Mouse (Mus musculus): Measurements from ENCODE around the gene P2rx1. TPM values are rescaled to one million over a fixed set of nuclear protein-coding genes. Genes with fewer than 3 reads are reported as not detected.

The P2rx1 gene
- total and polyA plus RNA-seq, 2 experiments from 2014 or later: 0.16 to 0.55 TPM

DNA sequence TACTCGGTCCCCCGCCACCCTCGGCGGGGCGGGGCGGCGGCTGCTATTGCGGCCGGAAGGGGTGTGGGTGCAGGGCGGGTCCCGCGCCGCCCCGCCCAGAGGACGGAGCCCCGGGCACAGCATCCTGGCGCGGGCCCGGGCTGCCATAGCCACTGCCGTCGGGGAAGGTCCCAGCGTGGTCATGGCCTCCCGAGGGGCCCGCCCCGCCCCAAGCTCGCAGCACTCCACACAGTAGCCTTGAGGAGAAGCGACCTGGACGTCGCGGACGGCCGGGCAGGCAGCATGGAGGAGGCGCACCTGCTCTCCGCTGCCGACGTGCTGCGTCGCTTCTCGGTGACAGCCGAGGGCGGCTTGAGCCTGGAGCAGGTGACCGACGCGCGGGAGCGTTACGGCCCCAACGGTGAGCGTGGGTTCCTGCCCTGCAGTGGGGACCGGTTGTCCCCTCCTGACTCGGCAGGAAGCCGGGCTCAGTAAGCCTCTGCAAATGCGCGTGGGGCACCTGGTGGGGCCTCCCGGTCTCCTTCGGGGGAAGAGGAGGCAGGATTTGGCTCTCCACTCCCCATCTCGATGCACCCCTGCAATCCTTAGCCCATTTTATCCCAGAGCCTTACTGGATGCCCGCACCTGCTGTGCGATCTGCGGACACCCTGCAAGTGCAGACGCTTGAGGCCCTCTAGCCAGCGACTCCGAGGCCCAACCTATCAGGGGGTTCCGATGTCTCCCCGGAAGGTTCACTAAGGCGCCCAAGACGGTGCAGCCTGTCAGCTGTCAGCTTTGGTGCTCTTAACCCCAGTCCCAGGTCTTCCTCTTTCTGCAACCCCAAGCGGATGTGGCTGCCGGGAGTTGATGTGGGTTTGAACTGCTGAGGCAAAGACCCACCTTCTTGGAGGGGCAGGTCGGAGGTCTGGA lies 37.6 kb upstream of the P2rx1 start, which contains the start of gene Atp2a3:
Gene Atp2a3, plus strand, starts transcription at position 98 of the 909 bp plus-strand sequence.
- H3K27me3 ChIP-seq (ENCODE audit: insufficient read depth, low read length): peaks cover 35% of the 10 kb centered on the region
- H3K9me3 ChIP-seq (ENCODE audit: low read length): no peaks in the 10 kb centered on the region
- peak within 1 kb of the TSS; percentile 23 for H3K4me3 ChIP-seq (ENCODE audit: low read depth, low read length)
- ATAC-seq (ENCODE audit: low FRiP score): no peak
- DNase-seq (ENCODE audit: low spot score): no peak
- no peak for TF ChIP-seq CTCF (IDR thresholded peaks at IDR 0.05)
- no peak within 1 kb of the TSS for H3K9ac ChIP-seq (replicated peaks; ENCODE audit: low read length, poor library complexity, severe bottlenecking)
- 4% methylated on average over 66 of the region's 70 CpGs for WGBS
- peak within 1 kb of the TSS; percentile 41 for H3K4me2 ChIP-seq (ENCODE audit: low read depth, low read length, poor library complexity, severe bottlenecking)
- H3K4me1 ChIP-seq (ENCODE audit: insufficient read depth, low read length): 0 out of 2 replicates have a peak, but pooled peaks cover 6% of the 10 kb centered on the region
- H3K36me3 ChIP-seq (ENCODE audit: insufficient read depth, low read length): no peaks in the 10 kb centered on the region
- H3K27ac ChIP-seq (ENCODE audit: low read depth, low read length): no peak within 1 kb of the TSS

DNA sequence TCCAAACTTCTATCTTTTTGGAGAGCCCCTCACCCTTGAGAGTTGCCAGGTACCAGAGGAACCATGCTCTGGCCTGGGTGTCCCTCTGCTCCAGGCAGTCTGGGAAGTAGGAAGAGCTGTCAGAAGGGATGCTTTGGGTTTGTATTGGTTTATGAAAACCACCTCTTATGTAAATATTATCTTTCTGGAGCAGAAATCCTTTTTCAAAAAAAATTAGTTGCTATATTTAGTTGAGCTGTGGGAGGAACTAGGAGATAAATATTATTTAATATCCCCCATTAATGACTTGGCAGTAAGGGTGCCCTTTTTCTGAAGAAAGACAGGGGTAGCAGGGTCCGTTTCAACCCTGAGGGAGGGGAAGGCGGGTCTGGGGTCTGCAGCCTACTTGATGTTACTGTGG lies 36.5 kb upstream of the P2rx1 start:
- H3K4me3 ChIP-seq (ENCODE audit: low read depth, low read length): no peak overlapping the region
- H3K27ac ChIP-seq (ENCODE audit: low read depth, low read length): no peak overlapping the region
- no peak for TF ChIP-seq CTCF (IDR thresholded peaks at IDR 0.05)
- no peak for ATAC-seq (ENCODE audit: low FRiP score)
- DNase-seq (ENCODE audit: low spot score): no peak
- H3K9ac ChIP-seq (replicated peaks; ENCODE audit: low read length, poor library complexity, severe bottlenecking): no peak overlapping the region
- H3K9me3 ChIP-seq (ENCODE audit: low read length): no peaks in the 10 kb centered on the region
- H3K36me3 ChIP-seq (ENCODE audit: insufficient read depth, low read length): no peaks in the 10 kb centered on the region
- no peak overlapping the region for H3K4me2 ChIP-seq (ENCODE audit: low read depth, low read length, poor library complexity, severe bottlenecking)
- 87% methylated on average over 2 of the region's 2 CpGs for WGBS
- peaks cover 35% of the 10 kb centered on the region for H3K27me3 ChIP-seq (ENCODE audit: insufficient read depth, low read length)
- H3K4me1 ChIP-seq (ENCODE audit: insufficient read depth, low read length): 0 out of 2 replicates have a peak, but pooled peaks cover 6% of the 10 kb centered on the region

DNA sequence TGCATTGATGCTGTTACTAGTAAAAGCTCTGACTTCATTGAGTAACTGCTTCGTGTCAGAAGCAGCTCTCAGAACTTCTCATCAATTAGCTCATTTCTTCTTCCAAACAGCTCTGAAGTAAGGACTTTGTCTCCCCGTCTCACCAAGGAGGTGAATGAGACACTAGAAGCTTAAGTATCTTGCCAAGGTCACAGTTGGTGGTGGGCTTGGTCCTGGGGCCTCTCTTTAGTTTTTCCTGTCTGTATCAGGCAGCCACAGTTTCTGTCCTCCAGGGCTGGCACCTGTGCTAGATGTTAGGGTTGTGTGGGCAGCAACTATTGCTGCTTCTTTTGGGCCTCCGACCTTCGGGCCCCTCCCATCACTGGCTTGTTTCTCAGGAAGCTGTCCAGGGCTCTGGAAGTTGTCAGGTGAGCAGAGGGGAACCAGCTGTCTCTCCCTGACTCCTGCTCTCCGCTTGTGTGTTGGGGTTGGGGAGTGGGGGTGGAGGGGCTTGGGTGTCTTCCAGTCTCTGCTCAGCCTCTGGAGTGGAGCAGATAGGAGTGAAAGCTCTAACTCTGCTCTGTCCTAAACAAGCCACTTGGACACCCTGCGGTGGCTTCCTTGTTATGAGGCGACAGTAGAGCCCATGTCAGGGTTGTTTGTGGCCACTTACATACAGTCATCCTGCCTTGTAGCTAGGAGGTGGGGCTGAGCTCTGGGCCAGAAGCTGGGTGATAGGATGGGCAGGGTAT lies 35.7 kb upstream of the P2rx1 start:
- DNase-seq (ENCODE audit: low spot score) (no peak), ATAC-seq (ENCODE audit: low FRiP score) (no peak)
- Histone ChIP-seq H3K27me3 (ENCODE audit: insufficient read depth, low read length) (peaks cover 35% of the 10 kb centered on the region), H3K9ac (replicated peaks; ENCODE audit: low read length, poor library complexity, severe bottlenecking) (no peak overlapping the region), H3K27ac (ENCODE audit: low read depth, low read length) (no peak overlapping the region), H3K4me1 (ENCODE audit: insufficient read depth, low read length) (0 out of 2 replicates have a peak, but pooled peaks cover 6% of the 10 kb centered on the region), H3K4me3 (ENCODE audit: low read depth, low read length) (no peak overlapping the region), H3K4me2 (ENCODE audit: low read depth, low read length, poor library complexity, severe bottlenecking) (no peak overlapping the region), H3K36me3 (ENCODE audit: insufficient read depth, low read length) (no peaks in the 10 kb centered on the region), H3K9me3 (ENCODE audit: low read length) (no peaks in the 10 kb centered on the region)
- WGBS: 52% methylated on average over 7 of the region's 7 CpGs
- no peak for TF ChIP-seq CTCF (IDR thresholded peaks at IDR 0.05)

DNA sequence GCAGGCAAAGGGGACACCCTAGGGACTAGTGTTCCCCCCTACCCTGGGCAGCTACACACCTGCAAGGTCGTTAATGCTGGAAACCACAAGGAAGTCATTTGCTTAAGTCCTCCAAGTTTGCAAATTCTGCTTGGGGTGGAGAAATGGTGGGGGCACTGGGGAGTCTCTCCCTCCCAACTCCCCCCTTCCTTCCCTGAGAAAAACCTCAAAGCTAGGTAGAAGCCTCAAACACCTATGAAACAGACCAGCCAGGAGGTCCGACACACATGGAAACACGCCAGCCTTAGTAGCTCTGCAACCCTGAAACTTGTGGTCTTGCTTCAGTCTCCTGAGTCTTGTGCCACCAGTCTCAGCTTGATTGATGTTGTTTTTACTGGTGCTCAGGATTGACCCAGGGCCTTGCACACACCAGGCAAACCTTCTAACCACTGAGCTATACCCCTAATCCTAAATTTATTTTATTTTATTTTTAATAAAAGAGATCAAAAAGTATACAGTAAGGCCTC lies 35.1 kb upstream of the P2rx1 start:
- DNase-seq (ENCODE audit: low spot score): no peak
- Histone ChIP-seq H3K9me3 (ENCODE audit: low read length) (no peaks in the 10 kb centered on the region), H3K27me3 (ENCODE audit: insufficient read depth, low read length) (peaks cover 35% of the 10 kb centered on the region), H3K4me1 (ENCODE audit: insufficient read depth, low read length) (0 out of 2 replicates have a peak, but pooled peaks cover 6% of the 10 kb centered on the region), H3K9ac (replicated peaks; ENCODE audit: low read length, poor library complexity, severe bottlenecking) (no peak overlapping the region), H3K4me2 (ENCODE audit: low read depth, low read length, poor library complexity, severe bottlenecking) (no peak overlapping the region), H3K4me3 (ENCODE audit: low read depth, low read length) (no peak overlapping the region), H3K36me3 (ENCODE audit: insufficient read depth, low read length) (no peaks in the 10 kb centered on the region), H3K27ac (ENCODE audit: low read depth, low read length) (no peak overlapping the region)
- WGBS: 65% methylated on average over 3 of the region's 3 CpGs
- TF ChIP-seq CTCF (IDR thresholded peaks at IDR 0.05): no peak
- ATAC-seq (ENCODE audit: low FRiP score): no peak

DNA sequence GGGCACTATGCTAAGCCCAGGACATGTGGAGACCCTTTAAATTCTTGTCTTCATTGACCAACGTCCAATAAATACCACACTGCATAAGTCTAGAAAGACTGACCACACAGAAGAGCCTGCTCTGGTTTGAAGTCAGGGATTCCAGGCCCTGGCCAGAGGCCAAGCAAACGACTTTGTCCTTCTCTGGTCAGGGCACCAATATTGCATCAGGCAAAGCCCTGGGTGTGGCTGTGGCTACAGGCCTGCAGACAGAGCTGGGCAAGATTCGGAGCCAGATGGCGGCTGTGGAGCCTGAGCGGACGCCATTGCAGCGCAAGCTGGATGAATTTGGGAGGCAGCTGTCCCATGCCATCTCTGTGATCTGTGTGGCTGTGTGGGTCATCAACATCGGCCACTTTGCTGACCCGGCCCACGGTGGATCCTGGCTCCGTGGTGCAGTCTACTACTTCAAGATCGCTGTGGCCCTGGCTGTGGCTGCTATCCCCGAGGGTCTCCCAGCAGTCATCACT lies 23.9 kb upstream of the P2rx1 start:
- Histone ChIP-seq H3K4me1 (ENCODE audit: insufficient read depth, low read length) (no peaks in the 10 kb centered on the region), H3K27me3 (ENCODE audit: insufficient read depth, low read length) (no peaks in the 10 kb centered on the region), H3K4me3 (ENCODE audit: low read depth, low read length) (no peak overlapping the region), H3K27ac (ENCODE audit: low read depth, low read length) (no peak overlapping the region), H3K9me3 (ENCODE audit: low read length) (no peaks in the 10 kb centered on the region), H3K4me2 (ENCODE audit: low read depth, low read length, poor library complexity, severe bottlenecking) (no peak overlapping the region), H3K9ac (replicated peaks; ENCODE audit: low read length, poor library complexity, severe bottlenecking) (no peak overlapping the region), H3K36me3 (ENCODE audit: insufficient read depth, low read length) (no peaks in the 10 kb centered on the region)
- no peak for TF ChIP-seq CTCF (IDR thresholded peaks at IDR 0.05)
- DNase-seq (ENCODE audit: low spot score) (no peak), ATAC-seq (ENCODE audit: low FRiP score) (no peak)
- 87% methylated on average over 13 of the region's 13 CpGs for WGBS
